Mouse (Mus musculus) ovary, adult 18-20 months (tissue): ENCODE measurements around the gene Olfr63.
"Not testable (repeated sequence)": the region's sequence is repeated elsewhere in the genome, so short reads cannot be mapped to it uniquely, and the experiment has no call there.

Source experiments
- DNase-seq: peaks from one replicate; pipeline ENCODE4 v3.0.0; 2022; ENCODE audit warnings: low spot score, mixed read lengths

Olfr63 gene

DNA sequence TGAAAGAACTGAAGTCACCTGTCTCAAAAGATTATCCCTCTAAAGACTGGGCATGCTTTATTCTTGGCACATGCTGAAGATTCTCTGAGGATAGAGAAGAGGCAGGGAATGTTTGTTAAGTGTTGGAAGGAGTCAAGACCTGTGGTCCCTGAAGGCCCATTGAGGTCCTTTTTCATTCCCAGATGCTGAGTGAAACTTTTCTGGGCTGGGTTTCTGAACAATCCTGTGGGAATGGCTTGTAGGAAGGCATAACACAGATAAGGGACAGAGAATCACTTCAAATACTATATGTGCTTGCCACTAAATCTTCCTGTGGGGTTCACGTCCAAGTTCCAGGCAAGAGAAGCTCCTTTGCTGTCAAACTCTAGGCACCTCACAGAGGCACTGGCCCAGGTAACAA is at the start of gene Olfr63:
Olfr63 (plus strand) TSS at position 301 of the 400 bp plus-strand sequence.
- DNase-seq = no peak

DNA sequence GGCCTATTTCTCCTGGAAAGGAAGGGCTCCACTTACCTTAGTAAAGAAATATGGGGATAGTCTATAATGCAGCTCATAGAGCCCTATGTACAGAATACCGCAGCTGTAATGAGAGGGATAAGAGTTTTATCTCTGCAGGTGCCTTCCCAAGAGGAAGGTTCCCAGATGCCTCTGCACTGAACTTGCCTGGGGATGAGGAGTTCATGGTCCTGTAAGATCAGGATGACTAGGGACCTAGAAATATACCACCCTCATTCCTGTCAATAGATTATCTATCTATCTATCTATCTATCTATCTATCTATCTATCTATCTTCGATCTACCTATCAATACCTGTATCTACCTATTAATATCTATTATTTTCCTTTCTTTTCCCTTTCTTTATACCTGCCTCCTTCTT is 42.9 kb upstream of the Olfr63 start, which contains the start of gene Olfr1564:
Olfr1564 (minus strand) TSS at position 101 of the 400 bp plus-strand sequence.
- no peak for DNase-seq

DNA sequence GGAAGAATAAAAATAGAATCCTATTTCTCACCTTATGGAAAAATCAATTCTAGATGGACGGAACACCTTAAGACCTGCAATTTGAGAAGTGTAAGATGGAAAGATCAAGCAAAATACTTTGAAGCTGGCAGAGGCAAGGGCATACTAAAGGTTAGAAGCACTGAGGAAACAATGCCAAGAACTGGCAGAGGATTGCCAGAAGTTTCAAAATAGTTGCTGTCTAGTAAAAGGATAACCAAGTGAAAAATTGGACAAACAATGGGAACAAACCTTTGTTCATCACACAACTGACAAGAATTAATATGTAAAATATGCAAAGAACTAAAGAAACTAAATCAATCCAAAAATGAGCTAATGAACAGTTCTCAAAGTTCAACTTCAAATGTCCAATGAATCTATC is 27.8 kb upstream of the Olfr63 start:
- DNase-seq = not testable (repeated sequence)

DNA sequence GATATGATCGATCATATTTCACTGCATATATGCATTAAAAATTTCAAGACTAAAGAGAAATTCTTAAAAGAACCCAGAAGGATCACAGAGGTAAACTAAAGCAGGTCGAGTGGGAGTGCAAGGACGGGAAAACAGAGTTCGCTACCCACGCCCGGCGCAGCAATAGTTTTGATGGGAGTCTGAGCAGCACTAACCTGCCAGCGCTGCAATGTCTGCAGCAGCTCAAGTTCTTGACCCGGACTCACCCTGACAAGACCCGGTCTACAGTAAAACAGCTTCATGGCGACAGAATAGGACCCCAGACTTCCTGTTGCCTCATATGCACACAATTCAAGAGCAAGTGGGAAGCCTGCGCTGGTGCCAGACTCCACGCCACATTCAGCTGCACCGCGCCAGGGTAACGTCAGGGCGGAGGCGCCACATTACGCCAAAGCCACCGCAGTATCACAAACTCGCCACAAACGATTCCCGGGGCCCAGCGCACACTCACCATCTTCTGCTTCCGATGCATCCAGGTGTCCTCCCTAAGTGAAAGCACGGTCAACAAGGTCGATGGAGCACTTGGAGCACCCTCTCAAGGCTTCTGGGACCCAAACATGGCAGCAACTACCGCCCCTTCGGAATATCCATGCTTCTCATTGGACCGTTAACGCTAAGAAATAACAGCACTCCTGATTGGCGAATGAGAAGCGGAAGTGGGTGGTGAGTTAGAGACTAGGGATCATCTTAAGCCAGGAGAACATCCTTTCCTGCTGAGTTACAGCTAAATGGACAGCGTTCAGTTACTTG is 9.8 kb upstream of the Olfr63 start, which contains the start of gene Zfp955a:
Zfp955a (minus strand) TSS at position 616 of the 789 bp plus-strand sequence.
- not testable (repeated sequence) for DNase-seq

DNA sequence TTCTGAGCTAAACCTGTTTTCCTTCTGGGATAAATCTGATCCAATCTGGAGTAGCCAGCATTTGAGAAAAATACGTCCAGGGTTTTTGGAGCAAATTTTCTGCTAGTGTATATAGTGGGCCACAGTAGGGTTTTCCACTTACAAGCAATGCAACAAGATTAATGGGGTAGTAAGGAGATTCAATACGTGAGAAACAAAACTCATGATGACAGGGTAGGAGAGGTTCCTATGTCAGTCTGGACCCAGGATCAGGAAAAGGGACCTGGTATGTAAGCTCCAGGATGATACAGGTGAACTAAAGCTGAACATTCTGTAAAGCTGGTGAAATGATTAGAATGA is 9.2 kb upstream of the Olfr63 start:
- not testable (repeated sequence) for DNase-seq

DNA sequence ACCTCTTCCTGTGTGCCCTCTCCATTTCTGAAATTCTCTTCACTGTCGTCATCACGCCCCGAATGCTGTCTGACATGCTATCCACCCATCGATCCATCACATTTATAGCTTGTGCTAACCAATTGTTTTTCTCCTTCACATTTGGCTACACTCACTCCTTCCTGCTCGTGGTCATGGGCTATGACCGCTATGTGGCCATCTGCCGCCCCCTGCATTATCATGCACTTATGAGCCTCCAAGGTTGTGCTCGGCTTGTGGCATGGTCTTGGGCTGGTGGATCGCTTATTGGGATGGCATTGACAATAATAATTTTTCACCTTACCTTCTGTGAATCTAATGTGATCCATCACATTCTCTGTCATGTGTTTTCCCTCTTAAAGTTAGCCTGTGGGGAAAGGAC is 4.4 kb downstream of the Olfr63 start:
- DNase-seq = no peak

DNA sequence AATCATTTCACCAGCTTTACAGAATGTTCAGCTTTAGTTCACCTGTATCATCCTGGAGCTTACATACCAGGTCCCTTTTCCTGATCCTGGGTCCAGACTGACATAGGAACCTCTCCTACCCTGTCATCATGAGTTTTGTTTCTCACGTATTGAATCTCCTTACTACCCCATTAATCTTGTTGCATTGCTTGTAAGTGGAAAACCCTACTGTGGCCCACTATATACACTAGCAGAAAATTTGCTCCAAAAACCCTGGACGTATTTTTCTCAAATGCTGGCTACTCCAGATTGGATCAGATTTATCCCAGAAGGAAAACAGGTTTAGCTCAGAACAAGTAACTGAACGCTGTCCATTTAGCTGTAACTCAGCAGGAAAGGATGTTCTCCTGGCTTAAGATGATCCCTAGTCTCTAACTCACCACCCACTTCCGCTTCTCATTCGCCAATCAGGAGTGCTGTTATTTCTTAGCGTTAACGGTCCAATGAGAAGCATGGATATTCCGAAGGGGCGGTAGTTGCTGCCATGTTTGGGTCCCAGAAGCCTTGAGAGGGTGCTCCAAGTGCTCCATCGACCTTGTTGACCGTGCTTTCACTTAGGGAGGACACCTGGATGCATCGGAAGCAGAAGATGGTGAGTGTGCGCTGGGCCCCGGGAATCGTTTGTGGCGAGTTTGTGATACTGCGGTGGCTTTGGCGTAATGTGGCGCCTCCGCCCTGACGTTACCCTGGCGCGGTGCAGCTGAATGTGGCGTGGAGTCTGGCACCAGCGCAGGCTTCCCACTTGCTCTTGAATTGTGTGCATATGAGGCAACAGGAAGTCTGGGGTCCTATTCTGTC is 24.8 kb downstream of the Olfr63 start, which contains the start of gene Zfp955b:
Zfp955b (plus strand) TSS at position 506 of the 837 bp plus-strand sequence.
- not testable (repeated sequence) for DNase-seq

DNA sequence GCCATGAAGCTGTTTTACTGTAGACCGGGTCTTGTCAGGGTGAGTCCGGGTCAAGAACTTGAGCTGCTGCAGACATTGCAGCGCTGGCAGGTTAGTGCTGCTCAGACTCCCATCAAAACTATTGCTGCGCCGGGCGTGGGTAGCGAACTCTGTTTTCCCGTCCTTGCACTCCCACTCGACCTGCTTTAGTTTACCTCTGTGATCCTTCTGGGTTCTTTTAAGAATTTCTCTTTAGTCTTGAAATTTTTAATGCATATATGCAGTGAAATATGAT is 25.3 kb downstream of the Olfr63 start:
- not testable (repeated sequence) for DNase-seq
